Comparison of ENCODE assay signal across 16 mouse cellular contexts in genomic region chr17:92159325-92159724, GRCm38 (mm10).
"Had no signal": no experiment of that assay in that cellular context is flagged by ENCODE, and none has a peak within 500 bp of the region (broad histone marks: within the 10 kb centered on the region; RNA-seq: fewer than 3 reads in every experiment).

No protein-coding gene starts in this region.

- H3K4me1 ChIP-seq: neural tube, embryonic 13.5 days; neural tube, embryonic 15.5 days; stomach, embryonic 15.5 days had no signal

- H3K4me3 ChIP-seq: neural tube, embryonic 13.5 days; neural tube, embryonic 15.5 days; stomach, embryonic 15.5 days had no signal

- H3K27ac ChIP-seq: neural tube, embryonic 13.5 days; neural tube, embryonic 15.5 days; stomach, embryonic 15.5 days; stomach, postnatal 0 days had no signal

- DNase-seq: retina, postnatal 1 day; right cerebral cortex, adult 18-20 months; right cerebral cortex, postnatal 14 days; right cerebral cortex, postnatal 25 days; right cerebral cortex, postnatal 4 days; spleen, adult 18-20 months; thymus, adult 18-20 months; thymus, adult 2 months; thymus, postnatal 14 days; thymus, postnatal 25 days; thymus, postnatal 36 days; thymus, postnatal 4 days had no signal

- H3K4me2 ChIP-seq: neural tube, embryonic 13.5 days; neural tube, embryonic 15.5 days; stomach, embryonic 15.5 days had no signal

- H3K36me3 ChIP-seq: neural tube, embryonic 13.5 days; neural tube, embryonic 15.5 days; stomach, embryonic 15.5 days had no signal

- H3K9me3 ChIP-seq: neural tube, embryonic 13.5 days; neural tube, embryonic 15.5 days; stomach, embryonic 15.5 days had no signal

- H3K27me3 ChIP-seq: neural tube, embryonic 13.5 days; neural tube, embryonic 15.5 days; stomach, embryonic 15.5 days had no signal

- H3K9ac ChIP-seq: neural tube, embryonic 13.5 days; neural tube, embryonic 15.5 days; stomach, embryonic 15.5 days had no signal
